Mouse (Mus musculus) gastrocnemius, postnatal 25 days (tissue): ENCODE data around the gene Maml3. TPM values are rescaled to one million over a fixed set of nuclear protein-coding genes. Genes with fewer than 3 reads are reported as not detected.

Experiments used
- DNase-seq: peaks from one replicate; pipeline ENCODE4 v3.0.0; 2022
- total RNA-seq, 2 experiments: library from RNA; stranded (reverse); gene quantifications; 1 replicate in 1 of 2; 2 replicates in 1 of 2; pipeline ENCODE4 v1.2.3; 2021

Gene Maml3
- total RNA-seq, 2 experiments from 2014 or later = 2.4 to 2.5 TPM

DNA sequence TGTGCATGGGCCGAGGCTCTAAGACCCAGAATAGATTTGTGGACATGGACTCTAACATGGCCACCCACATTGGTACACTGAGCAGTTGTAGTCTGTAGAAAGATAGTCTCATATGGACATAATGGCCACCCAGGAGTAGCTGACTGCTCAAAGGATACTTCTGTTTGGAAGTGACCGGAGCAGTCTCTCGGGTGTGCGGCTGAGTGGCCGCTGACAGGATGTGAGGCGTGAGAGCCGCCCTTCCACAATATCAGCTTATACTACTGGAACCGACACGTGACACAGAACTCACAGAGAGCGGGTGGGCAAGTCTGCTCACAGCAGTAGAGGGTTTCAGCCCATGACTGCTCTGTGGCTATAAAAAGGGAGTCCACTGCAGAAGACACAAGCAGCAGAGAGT is 283.3 kb downstream of the Maml3 start:
- no peak for DNase-seq

DNA sequence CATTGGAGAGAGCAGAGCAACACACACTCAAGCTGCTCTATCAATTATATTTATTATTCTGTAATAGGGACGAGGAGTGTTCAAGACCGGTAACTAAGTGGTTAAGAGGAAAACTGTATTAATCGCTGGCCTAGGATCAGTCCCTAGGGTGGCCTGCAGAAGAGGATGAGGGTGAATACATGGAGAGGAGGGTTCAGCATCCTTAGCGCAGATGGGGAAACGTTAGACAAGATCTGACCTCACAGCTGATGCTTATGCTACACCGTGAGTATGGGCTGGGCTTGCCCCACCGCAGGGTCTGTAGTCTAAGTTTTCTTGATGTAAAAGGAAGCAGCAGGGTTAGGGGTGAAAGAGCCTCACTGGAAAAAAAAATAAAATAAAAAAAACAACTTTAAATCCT is 285.8 kb downstream of the Maml3 start:
- no peak for DNase-seq

DNA sequence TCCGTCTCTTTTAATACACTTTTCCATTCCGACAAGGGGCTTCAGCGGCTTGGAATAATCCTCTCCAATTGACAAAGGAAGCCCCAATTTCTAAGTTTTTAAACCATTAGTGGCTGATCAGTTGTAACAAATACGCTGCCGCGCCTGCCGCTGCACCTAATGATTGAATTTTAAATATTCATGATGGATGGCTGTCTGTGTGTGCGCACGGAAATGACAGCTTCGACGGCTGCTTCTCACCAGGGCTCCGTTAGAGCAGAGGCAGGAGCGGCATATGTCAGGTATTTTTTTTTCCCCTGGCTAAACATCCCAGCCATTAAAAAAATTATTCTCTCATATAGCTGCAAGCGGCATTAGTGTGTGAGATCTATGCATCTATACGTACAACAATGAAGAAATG is 287.0 kb downstream of the Maml3 start:
- no peak for DNase-seq

DNA sequence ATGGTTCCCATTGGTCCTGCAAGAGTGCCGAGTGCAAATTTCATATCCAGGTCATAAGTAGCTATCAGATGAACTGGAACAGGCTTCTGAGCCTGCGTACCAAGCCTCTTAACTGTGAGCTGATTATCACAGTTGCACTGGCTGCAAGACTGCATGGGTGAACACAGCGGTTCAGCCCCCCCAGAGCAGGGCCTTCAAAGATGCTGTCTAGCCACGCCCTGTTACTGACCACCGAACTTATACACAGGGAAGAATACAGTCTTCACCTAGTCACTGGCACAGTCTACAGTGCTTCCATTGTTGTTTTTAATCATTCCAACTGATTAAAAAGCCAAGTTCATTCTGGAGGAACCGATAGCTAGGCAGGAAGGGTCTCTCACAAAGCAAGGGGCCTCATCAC is 287.5 kb downstream of the Maml3 start:
- no peak for DNase-seq

DNA sequence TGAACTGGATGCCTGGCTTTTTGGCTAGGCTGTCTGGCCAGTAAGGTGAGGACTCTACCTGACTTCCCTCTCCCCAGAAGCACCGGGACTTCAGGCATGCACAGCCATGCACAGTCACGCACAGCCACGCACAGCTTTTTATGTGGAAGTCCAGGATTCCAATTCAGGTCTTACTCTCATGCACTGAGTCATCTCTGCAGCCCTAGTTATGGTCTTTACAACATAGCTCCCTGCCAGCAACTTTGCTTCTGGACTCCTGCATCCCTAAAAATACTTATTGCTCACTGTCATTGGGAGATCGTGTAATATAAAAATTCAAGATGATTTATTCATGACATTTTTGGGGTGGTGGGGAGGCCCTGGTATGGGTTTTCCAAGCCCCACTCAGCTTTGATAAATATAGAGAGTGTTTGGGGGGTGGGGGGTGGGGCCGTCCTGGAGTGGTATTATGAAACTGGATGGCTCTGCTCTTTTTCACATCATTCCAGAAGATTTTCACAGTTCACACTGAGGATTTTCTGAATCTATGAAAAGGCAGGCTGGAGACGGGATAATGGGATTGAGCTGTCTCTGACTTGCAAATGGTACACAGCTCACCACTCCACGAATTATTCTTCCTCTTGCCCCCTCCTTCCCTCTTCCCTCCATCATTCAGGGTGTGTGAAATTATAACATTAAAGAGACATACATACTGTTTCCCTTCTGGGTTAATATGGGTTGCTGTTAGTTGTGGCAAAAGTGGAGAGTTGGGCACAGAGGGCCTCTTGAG is 288.2 kb downstream of the Maml3 start:
- no peak for DNase-seq

DNA sequence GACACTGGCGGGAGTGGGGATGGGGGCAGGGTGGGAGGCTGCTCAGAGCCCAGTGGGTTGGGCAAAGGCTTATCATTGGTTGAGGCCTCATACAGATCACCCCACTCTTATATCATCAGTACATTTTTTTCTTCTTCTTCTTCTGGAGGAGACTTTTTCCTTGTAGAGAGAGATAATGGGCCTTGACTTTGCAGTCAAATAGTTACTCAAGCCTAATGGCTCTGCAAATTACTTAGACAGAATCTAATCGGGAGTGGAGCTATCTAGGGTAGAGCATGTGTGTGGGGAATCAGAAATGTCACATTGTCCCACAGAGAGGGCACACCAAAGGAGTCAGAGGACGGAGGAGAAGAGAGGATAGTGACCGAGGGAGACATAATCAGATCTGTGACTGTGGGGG is 290.8 kb downstream of the Maml3 start:
- DNase-seq = no peak

GRCm38 (mm10) chr3:51813186-51813585 is 291.7 kb downstream of the Maml3 start:
- DNase-seq = no peak

GRCm38 (mm10) chr3:51810731-51811130 is 294.1 kb downstream of the Maml3 start:
- DNase-seq = no peak

DNA sequence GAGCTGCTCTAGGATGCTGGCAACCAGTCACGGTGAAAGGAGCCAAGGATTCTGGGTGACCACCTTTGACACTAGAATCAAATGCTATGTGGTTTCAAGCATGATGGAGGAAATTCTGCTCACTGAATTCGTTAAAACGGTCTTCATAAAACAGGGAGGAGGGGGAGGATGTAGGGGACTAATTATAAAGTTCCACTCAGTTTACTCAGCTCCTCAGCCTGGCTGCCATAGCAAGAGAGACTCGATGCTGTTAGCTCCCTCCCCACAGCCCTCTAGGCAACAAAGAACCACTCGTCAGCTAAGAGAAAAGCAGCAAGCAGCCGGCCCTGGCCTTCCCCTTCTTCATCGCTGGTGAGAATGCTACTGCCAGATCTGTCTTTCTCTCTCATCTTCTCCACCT is 295.1 kb downstream of the Maml3 start:
- no peak for DNase-seq

DNA sequence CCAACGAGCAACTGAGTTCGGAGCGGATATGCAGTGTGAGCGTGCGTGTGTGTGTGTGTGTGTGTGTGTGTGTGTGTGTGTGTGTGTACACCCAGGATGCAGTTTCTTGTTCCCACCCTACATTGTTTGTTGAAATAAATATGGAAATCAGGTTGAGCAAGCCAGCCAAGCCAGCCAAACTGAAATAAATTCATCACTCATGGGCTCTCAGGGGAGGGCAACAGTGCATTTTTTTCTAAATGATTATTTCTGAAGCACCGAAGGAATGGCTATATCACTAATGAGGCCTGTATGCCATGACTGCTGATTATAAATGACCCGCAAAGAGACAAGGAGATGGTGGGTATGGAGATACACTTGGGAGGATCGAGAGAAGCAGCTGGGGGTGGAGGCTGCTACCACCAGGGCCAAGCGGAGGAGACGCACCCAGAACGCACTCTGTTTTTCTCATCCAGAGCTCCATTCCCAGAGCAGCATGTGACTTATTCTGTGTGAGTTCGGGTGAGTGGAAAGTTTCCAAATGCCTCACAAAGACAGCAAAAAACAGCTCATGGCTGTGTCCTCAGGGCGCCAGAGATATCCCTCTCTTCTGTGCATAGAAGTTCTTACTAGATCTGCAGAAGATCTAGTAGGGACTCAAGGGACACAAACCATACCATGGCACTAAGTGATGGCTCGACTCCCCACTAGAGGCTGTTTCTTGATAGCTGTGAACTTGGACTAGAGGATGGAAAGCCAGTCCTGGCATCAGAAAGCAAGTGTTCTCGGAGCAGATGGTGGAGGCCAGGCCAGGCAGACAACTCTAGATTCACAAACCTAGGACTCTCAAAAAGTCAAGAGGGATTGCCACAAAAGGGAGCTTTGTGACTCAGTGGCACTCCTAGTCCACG is 296.6 kb downstream of the Maml3 start:
- DNase-seq = peak; percentile 55

GRCm38 (mm10) chr3:51805488-51806318 is 299.2 kb downstream of the Maml3 start:
- DNase-seq = no peak

DNA sequence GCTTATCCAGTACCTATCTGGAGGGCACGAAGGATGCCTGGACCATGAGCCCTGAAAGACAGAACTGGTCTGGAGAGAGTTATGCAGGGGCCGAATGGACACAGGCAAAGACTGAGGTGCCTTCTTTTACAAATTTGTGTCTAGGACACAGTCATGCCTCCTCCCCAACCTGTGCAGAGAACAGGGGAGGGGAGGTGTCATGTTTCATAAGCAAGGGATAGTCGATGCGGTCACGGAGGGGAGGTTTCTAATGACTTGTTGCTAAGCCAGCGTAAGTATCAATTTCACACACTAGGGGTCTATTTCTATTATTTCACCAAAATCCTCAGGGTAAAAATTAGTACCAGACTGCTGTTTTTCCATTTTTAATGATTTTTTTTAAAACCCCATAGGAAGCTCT is 301.0 kb downstream of the Maml3 start:
- DNase-seq = no peak

DNA sequence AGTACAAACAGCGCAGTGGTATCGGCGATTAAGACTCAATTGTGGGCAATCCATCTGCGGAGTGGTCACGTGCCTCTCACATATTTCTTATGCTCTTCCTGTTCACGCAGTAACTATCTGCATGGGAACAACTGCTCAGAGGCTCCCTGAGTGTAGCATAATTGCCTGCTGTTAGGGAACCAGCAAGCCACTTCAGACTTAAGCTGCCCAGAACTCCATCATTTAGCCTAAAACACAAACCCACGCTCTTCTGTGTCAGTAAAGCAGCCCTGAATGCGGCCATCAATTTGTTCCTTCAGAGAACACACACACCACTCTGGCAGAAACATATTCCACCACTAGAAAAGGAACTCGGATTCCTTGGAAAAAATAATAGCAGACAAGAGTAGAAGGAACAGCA is 305.2 kb downstream of the Maml3 start:
- DNase-seq = no peak

DNA sequence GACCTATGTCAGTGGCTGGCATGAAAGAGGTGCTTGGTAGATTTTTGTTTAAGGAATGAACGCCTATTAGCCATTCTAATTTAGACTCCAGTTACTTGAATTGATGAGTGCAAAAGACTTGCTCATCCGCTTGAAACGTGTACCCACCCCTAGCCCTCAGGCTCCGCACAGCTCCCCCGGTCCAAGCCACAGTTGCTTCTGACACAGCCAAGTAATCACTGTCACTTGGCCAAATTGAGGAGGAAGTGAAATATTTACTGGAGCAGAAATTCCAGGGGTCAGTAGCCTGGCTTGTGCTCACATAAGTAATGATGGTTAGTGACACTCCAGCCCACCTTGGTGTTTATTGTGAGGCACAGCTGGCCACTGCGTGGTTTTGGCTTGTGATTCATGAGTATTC is 308.0 kb downstream of the Maml3 start:
- DNase-seq = no peak

DNA sequence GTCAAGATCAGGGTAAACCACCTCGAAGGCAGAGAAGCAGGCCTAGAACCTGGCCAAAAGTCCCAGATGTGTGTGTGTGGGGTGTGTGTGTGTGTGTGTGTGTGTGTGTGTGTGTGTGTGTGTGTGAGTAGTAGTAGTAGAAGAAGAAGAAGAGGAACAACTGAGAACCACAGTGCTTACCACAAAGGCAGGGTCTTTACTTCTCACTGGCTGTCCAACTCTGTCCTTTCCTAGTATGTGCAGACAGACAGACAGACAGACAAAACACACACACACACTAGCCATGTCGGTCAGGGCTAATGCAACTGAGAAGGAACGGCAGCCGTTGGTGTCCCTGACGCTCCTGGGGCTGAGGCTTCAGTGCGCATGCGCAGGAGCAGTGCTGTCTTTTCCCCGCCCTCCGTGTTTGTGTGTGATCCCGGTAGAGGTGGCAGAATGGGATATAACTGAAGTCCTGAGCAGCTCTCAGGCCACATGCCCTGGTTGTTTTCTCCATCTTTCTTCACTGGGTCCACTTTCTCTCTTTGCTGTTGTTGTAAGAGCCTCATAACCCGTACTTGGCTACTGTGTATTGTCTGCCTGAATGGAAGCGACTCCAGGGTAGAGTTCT is 308.6 kb downstream of the Maml3 start:
- no peak for DNase-seq

- no peak for DNase-seq
These were observed 313.3 kb downstream of the Maml3 start for GRCm38 (mm10) chr3:51791542-51791941.

GRCm38 (mm10) chr3:51789389-51789904 is 315.4 kb downstream of the Maml3 start:
- DNase-seq = no peak

DNA sequence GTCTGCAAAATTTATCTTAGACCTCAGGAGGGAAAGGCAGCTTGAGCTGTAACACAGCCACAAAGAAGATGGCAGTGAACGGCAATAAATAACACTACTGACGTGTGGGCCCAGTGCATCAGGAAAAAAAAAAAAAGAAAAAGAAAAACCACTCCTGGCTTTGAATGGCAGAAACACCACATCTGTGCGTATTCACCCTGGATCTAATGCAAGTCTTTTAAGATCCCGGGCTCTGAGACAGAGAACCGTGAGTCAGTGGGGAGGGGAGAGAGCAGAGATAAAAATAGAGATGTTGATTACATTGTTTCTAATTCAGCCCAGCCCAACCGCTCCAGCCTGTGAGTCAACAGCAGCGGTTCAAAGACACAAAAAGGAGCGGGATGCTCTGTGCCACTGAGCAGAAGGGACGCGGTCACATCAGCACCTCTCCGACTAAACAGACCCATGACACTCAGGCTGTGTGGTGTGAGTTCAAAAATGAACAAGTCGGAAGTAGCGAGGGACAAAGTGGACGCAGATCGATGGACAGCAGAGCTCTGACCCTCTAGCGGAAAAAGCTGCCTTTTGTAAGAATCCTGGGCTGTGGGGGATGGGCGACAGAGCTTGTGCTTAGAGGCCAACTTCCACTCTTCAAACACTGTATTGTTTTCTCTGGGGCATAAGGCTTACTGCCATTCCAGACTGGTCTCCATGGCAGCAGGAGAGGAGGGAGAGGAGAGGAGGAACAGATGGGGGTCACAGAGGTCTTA is 316.1 kb downstream of the Maml3 start:
- DNase-seq = peak; percentile 33

- no peak for DNase-seq
These were observed 316.9 kb downstream of the Maml3 start for GRCm38 (mm10) chr3:51787945-51788344.

- no peak for DNase-seq
These were observed 319.1 kb downstream of the Maml3 start for GRCm38 (mm10) chr3:51785796-51786195.

- no peak for DNase-seq
These were observed 322.7 kb downstream of the Maml3 start for GRCm38 (mm10) chr3:51782191-51782590.
